In genomic region chr3:90265034-90265931, GRCm38 (mm10) we compare ENCODE assay signal across 8 mouse cellular contexts. TPM values are rescaled to one million over a fixed set of nuclear protein-coding genes. Genes with fewer than 3 reads are reported as not detected.
A peak's percentile ranks its signal among the peaks of the same experiment; 100 is the strongest.
DNase-seq lines count a peak whose midpoint lies in the region; ATAC-seq and TF ChIP-seq lines count a peak whose summit lies in the region.

Gene Dennd4b (plus strand): TSS chr3:90265185.

- under 1% methylated on average over 53 of the region's 87 CpGs for WGBS in hindbrain, embryonic 16.5 days

- H3K27me3 ChIP-seq in hindbrain, embryonic 16.5 days (replicated peaks; ENCODE audit: control insufficient read depth, insufficient read depth, low read length), result no peaks in the 10 kb centered on the region

- intact Hi-C loops in gastrocnemius, adult 2 months (cut with DNase I), result loop anchor here (5.0 to 10.0 kb wide), 2 partner anchors 50 to 107 kb away; partner anchors contain the start of genes Rab13 and Rps27

- peaks cover 10% of the 10 kb centered on the region for H3K4me1 ChIP-seq in hindbrain, embryonic 16.5 days (ENCODE audit: control insufficient read depth, insufficient read depth, low read depth, low read length)

- peak within 1 kb of the TSS; percentile 100 for H3K27ac ChIP-seq in gastrocnemius, adult 2 months
- H3K27ac ChIP-seq in hindbrain, embryonic 16.5 days (ENCODE audit: low read depth, low read length), result peak within 1 kb of the TSS; percentile 97

- H3K4me2 ChIP-seq in hindbrain, embryonic 16.5 days (ENCODE audit: low read length), result peak within 1 kb of the TSS; percentile 76

- ATAC-seq in common myeloid progenitor, adult 5-6 weeks (replicated peaks; ENCODE audit: low read depth, poor library complexity, severe bottlenecking), result peak; percentile 71
- peak; percentile 86 for ATAC-seq in hindbrain, embryonic 16.5 days

- H3K4me3 ChIP-seq in gastrocnemius, adult 2 months, result peak within 1 kb of the TSS; percentile 98
- peak within 1 kb of the TSS; percentile 96 for H3K4me3 ChIP-seq in hindbrain, embryonic 16.5 days (ENCODE audit: low read length)

- H3K9ac ChIP-seq in hindbrain, embryonic 16.5 days (ENCODE audit: low read depth, low read length), result peak within 1 kb of the TSS; percentile 99

- TF ChIP-seq CTCF in gastrocnemius, adult 2 months (IDR thresholded peaks at IDR 0.05), result no peak; the same call in none of the 2 replicates

- DNase-seq in ZHBTc4 (ENCODE audit: low read depth, low spot score), result peak; percentile 89
- DNase-seq in gastrocnemius, adult 2 months, result peak; percentile 97
- peak; percentile 87 to 95 for DNase-seq in left cerebral cortex, adult 18-20 months (ENCODE audit: low spot score in 2 of 2)
- peak; percentile 95 for DNase-seq in lung, postnatal 4 days
- peak; percentile 91 for DNase-seq in retina, postnatal 1 day
- DNase-seq in thymus, postnatal 4 days, result peak; percentile 96

- H3K9me3 ChIP-seq in hindbrain, embryonic 16.5 days (ENCODE audit: control insufficient read depth, low read length), result no peaks in the 10 kb centered on the region

- peaks cover 29% of the 10 kb centered on the region for H3K36me3 ChIP-seq in hindbrain, embryonic 16.5 days (ENCODE audit: control insufficient read depth, insufficient read depth, low read length)

RNA-seq across cellular contexts. Expression of gene Dennd4b, which starts in this region (rescaled TPM):
- 9.7 and 14.9 TPM in 2 replicates for total RNA-seq in common myeloid progenitor, adult 5-6 weeks (2017)
- total RNA-seq in gastrocnemius, adult 2 months (2021), result 10 to 100 TPM; 82.2 to 84.2 TPM
- 8.1 and 10.2 TPM in 2 replicates for polyA plus RNA-seq in hindbrain, embryonic 16.5 days (2015; fragmentation: Nextera tagmentation; extraction: Ambion mirVana)
- 10 to 100 TPM; 33.4 to 37.2 TPM for total RNA-seq in left cerebral cortex, adult 18-20 months (2021)

Comparison
In these comparisons a context has a peak if more than half of its experiments do, and no peak if none do; other contexts are left out.
1. Peak in every context shown above with its lines: DNase-seq, ATAC-seq, H3K4me3 ChIP-seq and H3K27ac ChIP-seq.